Mouse (Mus musculus) embryonic facial prominence, embryonic 13.5 days (tissue): Measurements from ENCODE around the gene Smurf1. TPM values are rescaled to one million over a fixed set of nuclear protein-coding genes. Genes with fewer than 3 reads are reported as not detected.

ENCODE experiments used
- ATAC-seq: fragments of 200-750 bp; cut with Nextera tagmentation; 2 replicates; pipeline ENCODE4 v1.8.0; 2017; ENCODE audit warnings: low read depth; ENCODE audit not compliant: insufficient number of reproducible peaks, insufficient read depth, low FRiP score, low TSS enrichment
- H3K27ac ChIP-seq: fragments of 300-500 bp; sonication (generic); 2 replicates; pipeline ENCODE4 v1.5.1; 2015; ENCODE audit warnings: moderate library complexity, mild to moderate bottlenecking, inconsistent platforms
- H3K27me3 ChIP-seq: fragments of 300-500 bp; sonication (generic); 2 replicates; pipeline ENCODE4 v1.6.1; 2015; ENCODE audit warnings: mild to moderate bottlenecking, inconsistent platforms
- H3K36me3 ChIP-seq: fragments of 300-500 bp; sonication (generic); 2 replicates; pipeline ENCODE4 v1.6.1; 2015; ENCODE audit warnings: mild to moderate bottlenecking, inconsistent platforms
- H3K4me1 ChIP-seq: fragments of 300-500 bp; sonication (generic); 2 replicates; pipeline ENCODE4 v1.6.1; 2015; ENCODE audit warnings: inconsistent platforms
- H3K4me2 ChIP-seq: fragments of 300-500 bp; sonication (generic); 2 replicates; pipeline ENCODE4 v1.6.1; 2015; ENCODE audit warnings: moderate library complexity, mild to moderate bottlenecking, inconsistent platforms
- H3K4me3 ChIP-seq: fragments of 300-500 bp; sonication (generic); 2 replicates; pipeline ENCODE4 v1.5.1; 2015; ENCODE audit warnings: mild to moderate bottlenecking, inconsistent platforms
- H3K9ac ChIP-seq: fragments of 300-500 bp; sonication (generic); 2 replicates; pipeline ENCODE4 v1.6.1; 2015; ENCODE audit warnings: mild to moderate bottlenecking, inconsistent platforms
- H3K9me3 ChIP-seq: fragments of 300-500 bp; sonication (generic); 2 replicates; pipeline ENCODE4 v1.6.1; 2016; ENCODE audit warnings: inconsistent platforms
- WGBS: fragments of 180-500 bp; shearing (Covaris S2); methylation state at CpG from one replicate; pipeline ENCODE4 v1.1.7; 2015; ENCODE audit warnings: mixed read lengths; 5-methylcytosine and 5-hydroxymethylcytosine counted together
- polyA plus RNA-seq: library from polyadenylated mRNA; unstranded; fragments of >200 nt; fragmentation: Nextera tagmentation; extraction: Ambion mirVana; gene quantifications from 2 replicates; pipeline ENCODE4 v1.2.1, GENCODE M21; 2015

The Smurf1 gene
- polyA plus RNA-seq, result 15.4 and 18.0 TPM in 2 replicates

DNA sequence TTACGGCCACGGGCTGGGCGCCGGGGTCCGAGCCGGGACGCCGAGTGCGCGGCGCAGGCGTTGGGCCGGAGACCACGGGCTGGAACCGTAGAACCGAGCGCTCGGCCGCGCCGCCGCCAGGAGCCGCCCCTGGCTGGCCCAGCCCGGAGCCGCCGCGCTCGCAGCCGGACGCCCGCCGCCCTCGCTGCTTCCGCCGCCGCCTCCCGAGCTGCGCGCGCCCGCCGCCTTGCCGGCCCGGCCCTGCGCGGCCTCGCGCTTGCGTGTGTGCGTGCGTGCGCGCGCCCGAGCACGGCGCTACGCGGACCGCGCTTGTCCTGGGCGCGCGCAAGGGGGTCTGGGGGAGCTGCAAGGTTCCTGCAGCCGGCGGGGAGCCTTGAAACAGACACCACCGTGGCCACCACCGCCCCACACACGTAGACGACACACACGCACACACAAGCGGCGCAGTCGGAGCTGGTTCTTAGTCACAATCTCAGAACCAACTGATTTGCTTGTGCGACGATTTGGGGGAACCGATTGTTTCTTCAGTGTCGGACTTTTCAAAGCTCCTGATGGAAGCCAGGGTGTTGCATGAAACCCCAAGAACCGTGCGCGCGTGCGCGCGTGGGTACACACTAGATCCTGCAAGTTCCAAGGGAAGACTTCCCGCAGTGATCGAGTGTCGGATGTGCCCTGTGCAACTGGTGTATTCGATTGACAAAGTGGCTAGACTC, at the start of gene Smurf1:
Gene Smurf1, minus strand, starts transcription at position 209 of the 713 bp plus-strand sequence.
- no peaks in the 10 kb centered on the region for H3K36me3 ChIP-seq
- under 1% methylated on average over 89 of the region's 89 CpGs for WGBS
- H3K27ac ChIP-seq, result peak within 1 kb of the TSS; percentile 91
- ATAC-seq, result peak; percentile 78
- peak within 1 kb of the TSS; percentile 95 for H3K9ac ChIP-seq
- no peaks in the 10 kb centered on the region for H3K9me3 ChIP-seq
- 0 out of 2 replicates have a peak, but pooled peaks cover 6% of the 10 kb centered on the region for H3K27me3 ChIP-seq
- H3K4me1 ChIP-seq, result peaks cover 33% of the 10 kb centered on the region
- H3K4me3 ChIP-seq, result peak within 1 kb of the TSS; percentile 87
- H3K4me2 ChIP-seq, result peak within 1 kb of the TSS; percentile 70

DNA sequence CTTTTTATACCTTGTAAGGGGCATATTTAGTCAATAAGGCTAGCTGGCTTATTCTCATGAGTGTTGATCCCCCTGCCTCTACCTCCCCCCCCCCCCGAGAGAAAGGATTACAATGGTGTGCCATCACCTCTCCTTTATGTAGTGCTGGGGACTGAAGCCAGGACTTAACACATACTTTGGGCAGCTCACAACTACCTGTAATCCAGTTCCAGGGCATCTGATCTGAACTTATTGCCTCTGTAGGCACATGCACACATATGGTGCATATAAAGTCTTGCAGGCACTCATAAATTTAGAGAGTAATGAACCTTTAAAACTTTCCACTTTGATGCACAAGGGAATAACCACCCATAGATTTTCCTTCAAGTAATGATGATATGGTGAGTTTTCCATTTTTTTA, 48.6 kb upstream of the Smurf1 start:
- Histone ChIP-seq H3K4me3 (no peak overlapping the region), H3K9ac (no peak overlapping the region), H3K4me2 (no peak overlapping the region), H3K9me3 (no peaks in the 10 kb centered on the region), H3K27me3 (no peaks in the 10 kb centered on the region), H3K36me3 (no peaks in the 10 kb centered on the region), H3K4me1 (peaks cover 6% of the 10 kb centered on the region; the same call in 1 of the 2 replicates), H3K27ac (no peak overlapping the region)
- no peak for ATAC-seq
- WGBS, result 76% methylated on average over 1 of the region's 1 CpGs

DNA sequence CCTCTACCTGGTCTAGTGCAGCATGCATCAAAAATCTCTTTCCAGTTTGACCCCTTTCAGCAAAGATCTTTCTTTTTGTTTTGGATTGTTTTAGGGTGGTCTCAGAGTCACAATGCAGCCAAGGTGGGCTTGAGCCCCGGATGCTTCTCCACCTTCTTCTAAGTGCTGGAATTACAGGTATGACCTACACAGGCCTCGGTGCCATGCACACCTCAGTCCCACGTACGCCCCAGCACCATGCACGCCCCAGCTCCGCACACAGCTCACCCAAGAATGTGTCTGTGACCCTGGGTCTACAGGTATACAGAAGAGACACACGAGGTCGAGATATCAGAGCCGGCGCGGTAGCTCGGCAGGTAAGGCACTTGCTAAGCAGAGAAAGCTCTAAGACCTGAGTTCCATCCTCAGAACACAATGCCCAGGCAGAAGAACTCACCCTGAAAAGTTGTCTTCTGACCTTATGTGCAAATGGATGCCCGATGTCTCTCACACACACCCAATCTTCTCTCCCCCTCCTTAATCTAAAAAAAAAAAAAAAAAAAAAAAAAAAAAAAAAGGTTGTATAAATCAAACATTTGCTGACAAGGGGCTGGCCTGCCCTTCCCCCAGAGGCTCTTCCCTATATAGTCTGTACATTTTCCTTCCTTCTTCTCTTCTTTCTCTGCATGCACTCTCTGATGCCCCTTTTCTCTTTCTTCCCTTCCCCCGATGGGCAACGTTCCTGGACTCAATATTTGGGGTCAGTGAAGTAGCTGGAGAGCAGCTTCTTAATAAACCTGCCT, 43.4 kb upstream of the Smurf1 start:
- Histone ChIP-seq H3K9me3 (no peaks in the 10 kb centered on the region), H3K27ac (no peak overlapping the region), H3K9ac (no peak overlapping the region), H3K4me2 (no peak overlapping the region), H3K4me3 (no peak overlapping the region), H3K36me3 (no peaks in the 10 kb centered on the region), H3K27me3 (no peaks in the 10 kb centered on the region), H3K4me1 (no peaks in the 10 kb centered on the region)
- WGBS, result 89% methylated on average over 15 of the region's 15 CpGs
- ATAC-seq, result no peak

DNA sequence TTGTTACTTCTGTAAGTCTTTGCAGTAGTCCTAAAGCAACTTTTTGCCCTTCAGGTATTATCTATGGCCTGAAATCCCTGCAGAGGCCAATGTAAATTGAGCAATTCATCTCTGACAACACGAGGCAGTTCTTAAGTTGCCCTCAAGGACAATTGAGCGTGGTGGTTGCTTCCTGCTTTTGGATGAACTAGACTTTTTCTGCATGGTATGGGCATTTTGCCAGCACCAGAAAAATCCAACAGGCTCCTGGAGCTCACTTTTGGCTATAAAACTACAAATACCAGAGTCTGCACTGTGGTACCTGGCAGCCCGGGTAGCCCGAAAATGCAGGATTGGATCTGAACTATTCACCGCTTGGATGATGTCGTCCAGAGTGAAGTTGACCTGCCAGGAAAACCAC, 39.9 kb upstream of the Smurf1 start:
- ATAC-seq, result no peak

DNA sequence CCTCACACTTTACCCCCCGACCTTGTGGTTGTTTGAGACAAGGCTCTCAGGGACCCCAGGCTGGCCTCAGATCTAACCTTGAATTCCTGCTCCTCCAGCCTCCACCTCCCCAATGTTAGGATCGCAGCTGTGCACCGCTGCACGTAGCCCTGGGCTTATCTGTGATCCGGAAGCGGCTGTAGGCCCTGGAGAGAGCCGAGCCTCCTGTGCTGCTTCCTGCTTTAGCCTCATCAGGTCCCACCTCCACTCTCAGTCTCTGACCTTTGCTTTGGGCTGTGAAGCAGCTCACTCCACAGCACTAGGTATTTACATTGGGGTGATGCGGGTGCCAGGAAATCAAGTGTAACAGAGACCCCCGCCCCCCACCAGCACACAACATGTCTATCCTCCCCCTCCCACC, 38.8 kb upstream of the Smurf1 start:
- H3K9me3 ChIP-seq, result no peaks in the 10 kb centered on the region
- no peak overlapping the region for H3K27ac ChIP-seq
- no peaks in the 10 kb centered on the region for H3K36me3 ChIP-seq
- no peaks in the 10 kb centered on the region for H3K27me3 ChIP-seq
- no peak for ATAC-seq
- 77% methylated on average over 9 of the region's 9 CpGs for WGBS
- no peak overlapping the region for H3K4me2 ChIP-seq
- no peak overlapping the region for H3K4me3 ChIP-seq
- no peaks in the 10 kb centered on the region for H3K4me1 ChIP-seq
- H3K9ac ChIP-seq, result no peak overlapping the region

More for the DNA sequence above, 39.9 kb upstream of the Smurf1 start:
- Histone ChIP-seq H3K27ac (no peak overlapping the region), H3K9ac (no peak overlapping the region), H3K36me3 (no peaks in the 10 kb centered on the region), H3K4me3 (no peak overlapping the region), H3K4me1 (no peaks in the 10 kb centered on the region), H3K4me2 (no peak overlapping the region), H3K9me3 (no peaks in the 10 kb centered on the region), H3K27me3 (no peaks in the 10 kb centered on the region)
- 76% methylated on average over 6 of the region's 6 CpGs for WGBS

DNA sequence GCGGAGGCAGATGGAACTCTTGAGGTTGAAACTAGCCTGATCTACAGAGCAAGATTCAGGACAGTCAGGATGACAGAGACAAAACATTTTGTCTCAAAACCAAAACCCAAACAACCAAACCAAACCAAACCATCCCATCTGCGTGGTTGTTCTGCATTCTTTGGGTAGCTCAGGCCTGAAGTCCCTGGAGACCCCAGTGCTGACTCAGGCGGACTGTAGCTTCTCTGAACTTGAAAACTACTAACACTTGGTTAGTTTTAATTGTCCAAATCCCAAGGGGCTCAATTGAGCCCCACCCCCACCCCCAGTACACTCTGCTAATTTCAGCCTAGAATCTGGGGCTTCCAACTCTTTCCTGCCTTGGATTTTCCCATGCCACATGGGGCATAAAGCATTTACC, 37.7 kb upstream of the Smurf1 start:
- Histone ChIP-seq H3K36me3 (no peaks in the 10 kb centered on the region), H3K4me1 (no peaks in the 10 kb centered on the region), H3K9ac (no peak overlapping the region), H3K4me3 (no peak overlapping the region), H3K4me2 (no peak overlapping the region), H3K9me3 (no peaks in the 10 kb centered on the region), H3K27ac (no peak overlapping the region), H3K27me3 (no peaks in the 10 kb centered on the region)
- ATAC-seq, result no peak
- WGBS, result 72% methylated on average over 3 of the region's 3 CpGs

DNA sequence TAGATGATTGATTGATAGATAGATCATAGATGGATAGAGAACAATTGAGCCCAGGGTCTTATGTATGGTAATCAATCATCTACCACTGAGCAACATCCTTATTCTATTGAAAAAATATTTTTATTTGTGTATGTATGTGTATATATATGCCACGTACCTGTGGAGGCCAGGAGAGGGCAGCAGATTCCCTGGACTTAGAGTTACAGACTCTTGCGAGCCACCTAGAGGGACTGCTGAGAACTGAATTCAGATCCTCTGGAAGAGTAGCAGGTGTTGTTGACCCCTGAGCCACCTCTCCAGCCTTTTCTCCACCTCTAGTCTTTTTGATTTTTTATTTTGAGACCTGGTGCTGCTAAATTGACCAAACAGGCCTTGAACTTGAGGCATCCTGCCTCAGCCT, 32.8 kb upstream of the Smurf1 start:
- Histone ChIP-seq H3K9me3 (no peaks in the 10 kb centered on the region), H3K4me1 (no peaks in the 10 kb centered on the region), H3K9ac (no peak overlapping the region), H3K36me3 (no peaks in the 10 kb centered on the region), H3K27ac (no peak overlapping the region), H3K4me3 (no peak overlapping the region), H3K27me3 (no peaks in the 10 kb centered on the region), H3K4me2 (no peak overlapping the region)
- 32% methylated on average over 2 of the region's 2 CpGs for WGBS
- ATAC-seq, result no peak

DNA sequence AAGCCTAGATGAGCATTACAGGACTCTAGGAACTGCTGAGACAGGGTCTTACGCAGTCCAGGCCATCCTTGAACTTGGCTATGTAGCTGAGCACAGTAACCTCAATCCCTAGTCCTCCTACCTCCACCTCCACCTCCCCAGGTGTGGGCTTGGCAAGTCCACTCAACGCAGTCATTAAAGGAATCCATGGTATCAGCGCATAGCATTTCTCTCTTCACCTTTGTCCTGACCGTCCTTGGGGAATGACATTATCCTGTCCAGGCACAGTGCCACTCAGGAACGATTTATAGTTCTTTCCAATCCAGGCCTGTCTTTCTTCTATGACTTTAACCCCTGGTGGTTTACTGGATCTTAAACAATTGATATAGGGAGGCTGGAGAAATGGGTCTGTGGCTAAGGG, 24.8 kb upstream of the Smurf1 start:
- H3K9ac ChIP-seq, result no peak overlapping the region
- 72% methylated on average over 5 of the region's 5 CpGs for WGBS
- H3K27me3 ChIP-seq, result no peaks in the 10 kb centered on the region
- H3K9me3 ChIP-seq, result no peaks in the 10 kb centered on the region
- no peak overlapping the region for H3K4me3 ChIP-seq
- no peaks in the 10 kb centered on the region for H3K36me3 ChIP-seq
- no peak for ATAC-seq
- H3K4me2 ChIP-seq, result no peak overlapping the region
- H3K27ac ChIP-seq, result no peak overlapping the region
- H3K4me1 ChIP-seq, result peaks cover 4% of the 10 kb centered on the region; the same call in 1 of the 2 replicates

DNA sequence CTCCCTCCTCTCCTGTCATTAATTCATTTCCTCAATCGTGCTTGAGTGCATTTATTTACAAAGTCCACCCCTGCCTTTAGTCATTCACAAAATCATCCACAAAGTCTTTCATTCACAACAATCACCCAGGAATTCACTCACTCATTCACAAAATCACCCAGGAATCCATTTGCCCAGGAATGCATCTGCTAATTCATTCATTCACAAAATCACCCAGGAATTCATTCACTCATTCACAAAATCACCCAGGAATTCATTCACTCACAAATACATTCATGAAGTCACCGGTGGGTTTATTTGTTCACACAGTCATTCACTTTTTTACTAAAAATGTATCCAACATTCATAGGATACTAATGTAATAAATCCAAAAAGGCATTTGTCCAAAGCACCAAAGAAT, 24.4 kb upstream of the Smurf1 start:
- peaks cover 4% of the 10 kb centered on the region; the same call in 1 of the 2 replicates for H3K4me1 ChIP-seq
- no peaks in the 10 kb centered on the region for H3K9me3 ChIP-seq
- no peaks in the 10 kb centered on the region for H3K36me3 ChIP-seq
- H3K27me3 ChIP-seq, result no peaks in the 10 kb centered on the region
- no peak overlapping the region for H3K4me2 ChIP-seq
- no peak overlapping the region for H3K9ac ChIP-seq
- ATAC-seq, result no peak
- H3K4me3 ChIP-seq, result no peak overlapping the region
- WGBS, result 61% methylated on average over 2 of the region's 2 CpGs
- H3K27ac ChIP-seq, result no peak overlapping the region

DNA sequence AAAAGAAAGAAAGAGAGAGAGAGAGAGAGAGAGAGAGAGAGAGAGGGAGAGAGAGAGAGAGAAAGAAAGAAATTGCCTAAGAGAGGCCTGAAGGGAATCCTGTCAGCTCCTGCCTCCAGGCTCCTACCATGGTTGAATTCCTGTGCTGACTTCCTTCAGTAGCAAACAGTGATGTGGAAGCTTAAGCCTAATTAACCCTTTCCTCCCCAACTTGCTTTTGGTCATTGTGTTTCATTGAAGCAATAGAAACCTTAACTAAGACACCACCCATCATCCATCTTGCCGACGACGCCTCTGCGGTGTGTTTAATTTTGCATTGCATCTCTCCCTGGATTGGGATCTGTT, 23.4 kb upstream of the Smurf1 start:
- Histone ChIP-seq H3K27me3 (no peaks in the 10 kb centered on the region), H3K9ac (no peak overlapping the region)
- 82% methylated on average over 4 of the region's 4 CpGs for WGBS

DNA sequence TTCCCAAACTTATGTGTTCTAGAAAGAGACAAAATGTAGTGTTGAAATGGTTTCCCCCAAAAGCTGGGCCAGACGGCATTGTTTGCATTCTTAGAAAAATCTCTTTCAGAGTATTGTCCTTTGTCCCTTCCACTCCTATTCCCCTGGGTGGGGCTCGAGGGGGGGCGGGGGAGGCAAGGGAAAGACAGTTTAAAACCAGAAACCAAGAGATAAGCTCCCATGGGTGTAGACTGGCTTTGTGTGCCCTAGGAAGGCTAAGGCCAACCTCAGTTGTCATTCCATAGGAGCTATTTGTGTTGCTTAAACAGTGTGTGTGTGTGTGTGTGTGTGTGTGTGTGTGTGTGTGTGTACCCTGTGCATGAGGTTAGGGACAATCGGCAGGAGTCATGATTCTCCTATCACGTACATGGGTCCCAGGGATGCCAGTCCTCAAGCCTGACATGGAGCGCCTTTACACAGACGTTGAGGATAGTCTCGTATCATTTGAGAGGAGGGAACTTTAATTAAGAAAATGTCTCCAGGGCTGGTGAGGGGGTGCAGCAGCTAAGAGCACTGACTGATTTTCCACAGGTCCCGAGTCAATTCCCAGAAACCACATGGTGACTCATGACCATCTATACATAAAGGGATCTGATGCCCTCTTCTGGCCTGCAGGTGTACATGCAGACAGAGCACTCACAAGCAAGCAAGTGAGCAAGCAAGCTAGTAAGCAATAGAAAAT, 22.9 kb upstream of the Smurf1 start:
- Histone ChIP-seq H3K4me2 (no peak overlapping the region), H3K4me1 (peaks cover 4% of the 10 kb centered on the region; the same call in 1 of the 2 replicates), H3K9ac (no peak overlapping the region), H3K4me3 (no peak overlapping the region), H3K27me3 (no peaks in the 10 kb centered on the region), H3K36me3 (no peaks in the 10 kb centered on the region), H3K27ac (no peak overlapping the region), H3K9me3 (0 out of 2 replicates have a peak, but pooled peaks cover 6% of the 10 kb centered on the region)
- ATAC-seq, result no peak
- 42% methylated on average over 9 of the region's 9 CpGs for WGBS

More for the DNA sequence above, 23.4 kb upstream of the Smurf1 start:
- H3K4me3 ChIP-seq, result no peak overlapping the region
- ATAC-seq, result no peak
- no peak overlapping the region for H3K4me2 ChIP-seq
- 0 out of 2 replicates have a peak, but pooled peaks cover 6% of the 10 kb centered on the region for H3K9me3 ChIP-seq
- no peaks in the 10 kb centered on the region for H3K36me3 ChIP-seq
- peaks cover 4% of the 10 kb centered on the region; the same call in 1 of the 2 replicates for H3K4me1 ChIP-seq
- H3K27ac ChIP-seq, result no peak overlapping the region
